Mouse (Mus musculus) gastrocnemius, postnatal 4 days (tissue): Measurements from ENCODE around the gene Cyp2u1. TPM values are rescaled to one million over a fixed set of nuclear protein-coding genes. Genes with fewer than 3 reads are reported as not detected.

Experiments used
- DNase-seq, 2 experiments: peaks; one replicate each; pipeline ENCODE4 v3.0.0; 2021 to 2022; ENCODE audit warnings: low spot score in 2 of 2, mixed read lengths in 2 of 2
- total RNA-seq, 2 experiments: library from RNA; stranded (reverse); gene quantifications; 2 replicates each; pipeline ENCODE4 v1.2.3; 2021

The Cyp2u1 gene
- total RNA-seq, 2 experiments from 2014 or later = 3.0 to 3.8 TPM

- no peak for DNase-seq
Measured at GRCm38 (mm10) chr3:131307811-131308210, 4.8 kb upstream of the Cyp2u1 start.

- no peak for DNase-seq
Measured at GRCm38 (mm10) chr3:131306255-131306654, 3.2 kb upstream of the Cyp2u1 start.

DNA sequence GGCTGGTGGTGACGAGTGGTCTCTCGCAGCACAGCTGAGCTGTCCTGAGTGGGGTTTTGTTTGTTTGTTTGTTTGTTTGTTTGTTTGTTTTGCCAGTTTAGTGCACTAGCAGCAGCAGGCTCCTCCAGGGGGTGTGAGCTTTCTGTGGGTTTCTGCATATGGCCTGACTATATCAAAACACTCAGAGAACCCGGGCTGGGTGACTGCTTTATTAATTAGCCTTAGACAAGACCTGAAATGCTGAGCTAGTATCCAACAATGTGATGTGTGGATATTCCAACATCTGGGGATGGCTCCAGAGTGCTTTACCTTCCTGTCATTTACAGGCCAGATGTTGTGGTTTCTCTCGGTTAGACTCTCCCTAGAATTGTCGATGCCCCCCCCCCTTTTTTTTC, 290 bp upstream of the Cyp2u1 start:
- no peak for DNase-seq

DNA sequence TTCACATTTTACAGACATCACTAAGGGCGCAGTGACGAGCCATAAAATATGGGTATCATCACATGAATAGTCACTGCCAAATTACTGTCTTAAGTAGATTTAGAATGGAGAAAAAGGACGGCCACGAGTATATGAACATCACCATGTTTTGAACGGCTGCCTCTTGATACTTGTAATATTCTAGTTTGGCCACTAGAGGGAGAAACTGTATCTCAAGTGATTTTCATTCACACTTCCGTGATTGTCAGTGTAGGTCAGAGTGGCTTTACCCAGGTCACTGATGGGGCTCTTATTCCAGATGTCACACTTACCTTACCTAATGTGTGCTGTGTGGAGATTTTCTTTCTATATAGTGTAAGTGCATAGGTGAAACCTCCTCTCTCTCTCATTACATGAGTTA, 3.1 kb downstream of the Cyp2u1 start:
- no peak for DNase-seq

DNA sequence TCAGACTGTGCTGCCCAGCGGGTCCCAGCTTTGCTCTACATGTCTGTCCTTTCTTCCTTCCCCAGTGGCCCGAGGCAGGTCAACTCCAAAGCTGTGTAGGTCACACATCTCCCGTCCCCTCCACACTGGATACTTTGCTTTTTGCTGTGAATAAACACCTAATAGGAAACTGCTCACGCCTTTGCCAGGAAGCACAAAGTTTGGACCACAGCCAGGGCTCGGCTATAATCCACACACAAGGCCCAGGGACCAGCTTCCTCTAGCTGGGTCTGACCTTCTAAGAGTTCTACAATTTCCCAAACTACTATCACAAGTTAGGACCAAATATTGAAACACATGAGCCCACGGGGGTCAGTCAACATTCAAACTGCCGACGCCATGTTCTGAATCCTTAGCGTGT, 3.9 kb downstream of the Cyp2u1 start:
- DNase-seq = no peak

GRCm38 (mm10) chr3:131296893-131297292, 6.1 kb downstream of the Cyp2u1 start:
- no peak for DNase-seq

- DNase-seq = no peak
Measured at GRCm38 (mm10) chr3:131295513-131296200, 7.4 kb downstream of the Cyp2u1 start.

- no peak for DNase-seq
Measured at GRCm38 (mm10) chr3:131294503-131294902, 8.5 kb downstream of the Cyp2u1 start.

DNA sequence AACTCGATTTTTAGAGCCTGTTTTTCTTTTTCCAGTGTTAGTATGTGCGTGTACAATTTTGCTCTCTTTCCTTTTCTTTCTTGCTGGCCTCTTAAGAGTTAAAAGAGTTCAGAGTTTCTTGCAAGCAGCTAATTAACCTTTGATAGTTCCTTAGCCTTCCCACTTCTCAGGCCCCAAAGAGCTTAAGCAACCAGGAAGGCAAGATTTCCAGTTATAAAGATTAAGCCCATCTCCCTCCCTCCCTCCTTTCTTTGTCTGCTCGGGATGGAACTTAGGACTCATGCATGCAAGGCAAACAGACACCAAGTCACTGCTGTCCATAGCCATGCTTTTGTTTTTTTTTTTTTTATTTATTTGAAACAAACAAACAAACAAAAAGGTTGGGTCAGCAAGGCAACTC, 10.1 kb downstream of the Cyp2u1 start:
- no peak for DNase-seq

GRCm38 (mm10) chr3:131292349-131292748, 10.7 kb downstream of the Cyp2u1 start:
- DNase-seq = no peak

DNA sequence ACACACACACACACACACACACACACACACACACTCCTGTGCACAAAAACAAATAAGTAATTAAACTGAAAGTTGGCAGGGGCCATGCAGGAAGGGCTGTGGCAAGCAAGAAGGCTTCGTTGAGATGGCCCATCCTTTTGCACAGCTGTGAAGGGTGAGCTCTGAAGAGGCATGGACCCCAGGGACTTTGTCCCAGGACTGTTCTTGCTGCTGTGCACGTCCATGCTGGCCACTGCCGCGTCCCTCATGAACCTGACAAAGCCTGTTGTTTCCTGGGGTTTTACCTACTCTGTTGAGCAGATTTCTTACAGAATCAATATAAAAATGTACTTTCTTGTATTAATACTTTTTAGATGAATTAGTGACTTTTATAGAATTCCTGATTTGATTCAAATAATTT, 11.1 kb downstream of the Cyp2u1 start:
- DNase-seq = no peak

- DNase-seq = no peak
Measured at GRCm38 (mm10) chr3:131274151-131274550, 28.9 kb downstream of the Cyp2u1 start.

DNA sequence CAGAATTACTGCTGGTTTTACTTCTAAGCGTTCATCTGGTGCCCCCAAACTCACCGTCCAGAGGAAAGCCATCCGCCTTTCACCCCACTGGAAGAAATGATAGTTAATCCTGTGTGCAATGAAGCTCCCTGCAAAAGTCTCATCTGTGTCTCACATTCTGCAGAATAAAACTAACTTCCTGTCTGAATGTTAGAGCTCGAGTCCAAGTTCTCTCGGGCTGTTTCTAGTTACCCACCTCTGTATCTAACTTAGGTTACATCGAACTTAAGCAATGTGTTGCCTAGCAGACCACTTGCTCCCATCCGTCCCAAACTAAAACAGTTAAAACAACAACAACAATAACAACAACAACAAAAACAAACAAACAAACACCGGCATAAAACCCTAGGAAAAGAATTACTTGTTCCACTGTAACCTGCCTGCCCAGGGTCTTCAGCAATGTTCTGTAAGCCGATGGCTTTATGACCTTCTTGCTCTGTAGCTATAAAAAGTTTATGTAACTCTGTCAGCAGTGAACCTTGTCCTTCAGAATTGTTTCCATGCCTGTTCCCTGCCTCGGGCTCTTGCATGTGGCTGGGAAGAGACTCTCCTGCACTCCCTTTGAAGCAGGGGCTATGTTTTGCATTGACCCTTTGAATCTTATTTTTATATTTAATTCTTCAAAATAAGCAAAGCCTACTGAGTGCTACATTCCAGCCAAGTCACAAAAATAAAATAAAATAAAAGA, 30.5 kb downstream of the Cyp2u1 start:
- DNase-seq = no peak

DNA sequence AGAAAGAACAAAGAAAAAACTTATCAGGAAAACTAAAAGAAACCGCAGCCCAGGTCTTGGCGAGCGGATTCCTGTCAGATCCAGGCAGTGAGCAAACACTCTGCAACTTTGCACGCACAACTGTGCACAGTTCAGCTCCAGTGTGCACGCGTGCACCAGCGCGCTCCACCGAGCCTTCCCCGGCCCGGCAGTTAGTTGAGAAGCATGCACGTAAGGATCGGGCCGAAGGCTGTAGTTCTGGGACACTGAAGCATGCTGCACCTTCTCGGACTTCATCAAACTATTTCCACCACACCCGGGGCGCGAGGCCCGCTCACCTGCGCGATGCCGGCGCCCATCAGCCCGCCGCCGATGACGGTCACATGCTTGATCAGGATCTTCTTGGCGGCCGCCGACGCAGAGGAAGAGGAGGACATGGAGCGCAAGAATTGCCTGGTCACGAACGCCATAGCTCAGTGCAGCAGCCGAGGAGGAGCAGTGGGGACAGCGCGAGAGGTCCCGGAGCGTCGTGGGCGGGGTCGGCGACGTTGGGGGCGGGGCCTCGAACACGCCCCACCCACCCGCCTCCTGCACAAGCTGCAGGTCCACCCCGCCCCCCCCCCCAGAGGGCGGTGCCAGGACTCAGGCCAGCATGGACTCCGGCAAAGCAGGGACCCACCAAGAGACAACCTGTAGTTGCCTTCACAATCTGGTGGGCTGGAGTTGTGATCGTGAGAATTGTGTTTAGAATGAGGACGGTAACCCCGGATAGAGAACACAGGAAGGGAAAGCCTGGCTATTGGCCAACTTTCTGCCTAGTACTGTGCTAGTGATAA, 31.3 kb downstream of the Cyp2u1 start, which contains the start of gene Hadh:
Hadh (minus strand) TSS at position 543 of the 815 bp plus-strand sequence.
- DNase-seq = peak; percentile 81 to 83

DNA sequence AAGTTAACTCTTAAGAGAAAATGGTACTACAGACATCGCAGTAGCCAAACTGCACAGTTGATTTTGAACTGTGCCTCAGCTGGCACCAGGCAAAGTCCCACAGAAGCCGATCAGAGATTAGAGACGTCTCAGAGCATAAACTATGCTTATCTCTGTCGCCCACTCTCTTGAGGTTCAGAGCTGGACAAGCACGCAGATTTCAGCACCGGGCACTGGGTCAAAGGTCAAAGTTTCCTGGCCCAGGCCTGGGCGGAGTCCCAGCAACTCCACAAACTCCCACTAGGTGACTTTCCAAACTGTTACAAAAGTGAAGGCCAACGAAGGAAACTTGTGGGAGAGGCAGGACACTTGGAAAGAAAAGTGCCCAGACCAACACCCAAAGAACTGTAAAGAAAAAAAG, 31.9 kb downstream of the Cyp2u1 start:
- DNase-seq = peak; percentile 30 to 44

GRCm38 (mm10) chr3:131270381-131270780, 32.6 kb downstream of the Cyp2u1 start:
- DNase-seq = no peak

DNA sequence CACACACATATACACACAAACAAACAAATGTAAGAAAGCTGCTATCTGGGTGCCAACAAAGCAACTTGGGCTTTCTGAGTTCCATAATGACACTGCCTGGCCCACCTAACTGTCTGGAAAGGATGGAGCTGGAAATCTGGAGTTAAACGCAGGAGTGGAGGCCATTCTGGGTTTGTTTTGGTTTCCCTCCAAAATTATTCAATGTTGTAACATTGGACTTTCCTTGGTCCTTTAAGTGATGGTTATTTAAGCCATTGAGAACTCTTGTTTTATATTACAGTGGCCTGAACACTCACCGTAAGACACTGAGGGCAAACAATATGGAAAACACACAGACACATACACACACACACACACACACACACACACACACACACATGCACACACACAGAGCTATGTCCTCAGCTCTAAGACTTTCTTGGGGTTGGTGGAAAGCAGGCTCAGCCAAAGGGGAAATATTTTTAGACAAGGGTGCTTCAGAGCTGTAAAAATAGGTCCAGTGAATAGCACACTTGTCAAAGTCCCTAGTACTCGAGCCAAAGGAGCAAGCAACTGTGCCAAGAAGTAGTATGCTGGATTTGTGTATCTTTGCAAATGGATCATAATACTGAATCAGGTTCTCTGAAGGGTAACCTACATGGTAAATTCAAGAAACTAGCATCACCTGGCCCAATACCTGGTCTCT, 36.5 kb downstream of the Cyp2u1 start:
- DNase-seq = no peak

GRCm38 (mm10) chr3:131265516-131265915, 37.5 kb downstream of the Cyp2u1 start:
- DNase-seq = no peak

- no peak for DNase-seq
Measured at GRCm38 (mm10) chr3:131263766-131264486, 39.1 kb downstream of the Cyp2u1 start.

DNA sequence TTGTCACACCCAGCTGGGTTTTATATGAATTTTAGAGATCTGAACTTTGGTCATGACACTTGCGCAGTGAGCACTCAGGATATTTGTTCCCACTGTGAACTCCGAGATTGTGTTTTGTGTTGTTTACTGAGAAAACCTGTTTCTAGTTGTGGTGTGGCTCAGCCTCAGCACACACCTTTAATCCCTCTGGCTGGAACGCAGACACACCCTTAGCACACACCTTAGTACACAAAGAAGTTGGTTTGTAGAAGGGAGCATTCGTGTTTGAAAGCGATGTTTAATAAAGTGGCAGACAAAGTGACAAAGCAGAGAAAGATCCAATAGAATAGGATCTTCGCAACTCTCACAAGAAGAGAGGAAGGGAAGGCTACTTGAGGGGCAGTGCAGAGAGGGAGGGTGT, 42.6 kb downstream of the Cyp2u1 start:
- DNase-seq = no peak
